Mouse (Mus musculus): ENCODE data around the gene Pdk4.

Pdk4 gene

GRCm38 (mm10) chr6:5495961-5496853, at the start of gene Pdk4:
Gene Pdk4, minus strand, starts transcription at chr6:5496309.
- in situ Hi-C loops (cut with MboI, MseI) = no loop called here

GRCm38 (mm10) chr6:5537855-5538365, 41.8 kb upstream of the Pdk4 start:
- in situ Hi-C loops (cut with MboI, MseI) = no loop called here

- in situ Hi-C loops (cut with MboI, MseI) = no loop called here
These were observed 39.6 kb upstream of the Pdk4 start for GRCm38 (mm10) chr6:5535754-5536153.

GRCm38 (mm10) chr6:5517091-5517490, 21.0 kb upstream of the Pdk4 start:
- in situ Hi-C loops (cut with MboI, MseI) = no loop called here

- in situ Hi-C loops (cut with MboI, MseI) = no loop called here
These were observed 13.6 kb upstream of the Pdk4 start for GRCm38 (mm10) chr6:5509757-5510156.

GRCm38 (mm10) chr6:5509303-5509702, 13.2 kb upstream of the Pdk4 start:
- in situ Hi-C loops (cut with MboI, MseI) = no loop called here

- in situ Hi-C loops (cut with MboI, MseI) = no loop called here
These were observed 11.7 kb upstream of the Pdk4 start for GRCm38 (mm10) chr6:5507821-5508220.

GRCm38 (mm10) chr6:5506271-5506670, 10.2 kb upstream of the Pdk4 start:
- in situ Hi-C loops (cut with MboI, MseI) = no loop called here

- in situ Hi-C loops (cut with MboI, MseI) = no loop called here
These were observed 6.7 kb upstream of the Pdk4 start for GRCm38 (mm10) chr6:5502810-5503209.

- in situ Hi-C loops (cut with MboI, MseI) = no loop called here
These were observed 5.4 kb upstream of the Pdk4 start for GRCm38 (mm10) chr6:5501551-5501950.

GRCm38 (mm10) chr6:5498740-5499139, 2.6 kb upstream of the Pdk4 start:
- in situ Hi-C loops (cut with MboI, MseI) = no loop called here

GRCm38 (mm10) chr6:5496854-5497235, 736 bp upstream of the Pdk4 start:
- in situ Hi-C loops (cut with MboI, MseI) = no loop called here

GRCm38 (mm10) chr6:5485028-5485427, 11.1 kb downstream of the Pdk4 start:
- in situ Hi-C loops (cut with MboI, MseI) = no loop called here

GRCm38 (mm10) chr6:5482270-5482783, 13.8 kb downstream of the Pdk4 start:
- in situ Hi-C loops (cut with MboI, MseI) = no loop called here

- in situ Hi-C loops (cut with MboI, MseI) = no loop called here
These were observed 15.0 kb downstream of the Pdk4 start for GRCm38 (mm10) chr6:5481066-5481465.

- in situ Hi-C loops (cut with MboI, MseI) = no loop called here
These were observed 22.1 kb downstream of the Pdk4 start for GRCm38 (mm10) chr6:5474021-5474420.

- in situ Hi-C loops (cut with MboI, MseI) = no loop called here
These were observed 23.4 kb downstream of the Pdk4 start for GRCm38 (mm10) chr6:5472692-5473091.

- in situ Hi-C loops (cut with MboI, MseI) = no loop called here
These were observed 25.4 kb downstream of the Pdk4 start for GRCm38 (mm10) chr6:5470480-5471318.

GRCm38 (mm10) chr6:5455836-5456235, 40.3 kb downstream of the Pdk4 start:
- in situ Hi-C loops (cut with MboI, MseI) = no loop called here

- in situ Hi-C loops (cut with MboI, MseI) = no loop called here
These were observed 46.2 kb downstream of the Pdk4 start for GRCm38 (mm10) chr6:5449878-5450277.

- in situ Hi-C loops (cut with MboI, MseI) = no loop called here
These were observed 47.7 kb downstream of the Pdk4 start for GRCm38 (mm10) chr6:5448396-5448795.

- in situ Hi-C loops (cut with MboI, MseI) = no loop called here
These were observed 48.6 kb downstream of the Pdk4 start for GRCm38 (mm10) chr6:5447546-5447945.
